In genomic region chr4:57377872-57378271, GRCm38 (mm10) we compare ENCODE assay signal across 16 mouse cellular contexts. TPM values are rescaled to one million over a fixed set of nuclear protein-coding genes. Genes with fewer than 3 reads are reported as not detected.
DNase-seq lines count a peak whose midpoint lies in the region; ATAC-seq and TF ChIP-seq lines count a peak whose summit lies in the region.
"Had no signal": no experiment of that assay in that cellular context is flagged by ENCODE, and none has a peak within 500 bp of the region (broad histone marks: within the 10 kb centered on the region; RNA-seq: fewer than 3 reads in every experiment).

No protein-coding gene starts in this region.

- H3K27me3 ChIP-seq in forebrain, embryonic 10.5 days (ENCODE audit: poor library complexity, severe bottlenecking), result no peaks in the 10 kb centered on the region
- H3K27me3 ChIP-seq in forebrain, embryonic 12.5 days, result 0 out of 2 replicates have a peak, but pooled peaks cover 6% of the 10 kb centered on the region
- no peaks in the 10 kb centered on the region for H3K27me3 ChIP-seq in embryonic facial prominence, embryonic 14.5 days (replicated peaks; ENCODE audit: control insufficient read depth, insufficient read depth, low read length)
- H3K27me3 ChIP-seq in liver, postnatal 0 days (ENCODE audit: insufficient read depth, low read length), result no peaks in the 10 kb centered on the region
- H3K27me3 ChIP-seq: intestine, embryonic 15.5 days; Patski; stomach, embryonic 15.5 days had no signal

- TF ChIP-seq CTCF in liver, postnatal 0 days (IDR thresholded peaks at IDR 0.05; ENCODE audit: low read depth), result no peak

- no peak for ATAC-seq in forebrain, embryonic 12.5 days (ENCODE audit: low FRiP score)
- ATAC-seq in embryonic facial prominence, embryonic 14.5 days (ENCODE audit: low read depth), result 0 out of 2 replicates have a peak, but pooled peaks have one; percentile 37
- ATAC-seq in erythroblast, adult 5-6 weeks (replicated peaks; ENCODE audit: low FRiP score, poor library complexity, severe bottlenecking), result no peak
- no peak for ATAC-seq in liver, postnatal 0 days
- ATAC-seq: intestine, embryonic 15.5 days; Patski had no signal

- H3K9ac ChIP-seq in forebrain, embryonic 12.5 days, result no peak overlapping the region
- H3K9ac ChIP-seq in embryonic facial prominence, embryonic 14.5 days (ENCODE audit: low read depth, low read length), result no peak overlapping the region
- H3K9ac ChIP-seq in liver, postnatal 0 days (replicated peaks), result no peak overlapping the region
- H3K9ac ChIP-seq: intestine, embryonic 15.5 days; stomach, embryonic 15.5 days had no signal

- TF ChIP-seq EP300 in liver, postnatal 0 days (IDR thresholded peaks at IDR 0.05; ENCODE audit: low read depth), result no peak

- H3K4me2 ChIP-seq in forebrain, embryonic 12.5 days, result no peak overlapping the region
- H3K4me2 ChIP-seq in embryonic facial prominence, embryonic 14.5 days (ENCODE audit: low read depth, low read length), result no peak overlapping the region
- no peak overlapping the region for H3K4me2 ChIP-seq in liver, postnatal 0 days (ENCODE audit: low read depth, low read length)
- H3K4me2 ChIP-seq: intestine, embryonic 15.5 days; liver, embryonic 11.5 days; stomach, embryonic 15.5 days had no signal

- 44% methylated on average over 5 of the region's 5 CpGs for WGBS in forebrain, embryonic 10.5 days
- 53% methylated on average over 5 of the region's 5 CpGs for WGBS in forebrain, embryonic 12.5 days
- 13% methylated on average over 5 of the region's 5 CpGs for WGBS in embryonic facial prominence, embryonic 14.5 days
- 49% methylated on average over 5 of the region's 5 CpGs for WGBS in liver, postnatal 0 days (ENCODE audit: insufficient replicate concordance)

- peak; percentile 42 for DNase-seq in forebrain, embryonic 10.5 days (ENCODE audit: extremely low spot score, low spot score)
- DNase-seq in kidney, postnatal 4 days, result peak; percentile 39 to 57
- DNase-seq in kidney, postnatal 10 days, result no peak
- DNase-seq in embryonic facial prominence, embryonic 14.5 days (ENCODE audit: low spot score), result peak; percentile 34
- DNase-seq in skeletal muscle tissue, adult 2 months (ENCODE audit: low read depth, low spot score), result peak; percentile 1
- DNase-seq in liver, postnatal 0 days, result no peak
- DNase-seq: cerebellum, adult 2 months; heart, adult 18-20 months; heart, postnatal 10 days had no signal

- peaks cover 20% of the 10 kb centered on the region for H3K4me1 ChIP-seq in forebrain, embryonic 10.5 days
- H3K4me1 ChIP-seq in forebrain, embryonic 12.5 days, result peaks cover 5% of the 10 kb centered on the region; the same call in 1 of the 2 replicates
- H3K4me1 ChIP-seq in embryonic facial prominence, embryonic 14.5 days (ENCODE audit: control insufficient read depth, insufficient read depth, low read length), result peaks cover 14% of the 10 kb centered on the region
- H3K4me1 ChIP-seq in liver, postnatal 0 days (ENCODE audit: insufficient read depth), result no peaks in the 10 kb centered on the region
- H3K4me1 ChIP-seq: intestine, embryonic 15.5 days; megakaryocyte, embryonic 14.5 days had no signal

- no peaks in the 10 kb centered on the region for H3K9me3 ChIP-seq in forebrain, embryonic 10.5 days
- H3K9me3 ChIP-seq in forebrain, embryonic 12.5 days, result no peaks in the 10 kb centered on the region
- H3K9me3 ChIP-seq in embryonic facial prominence, embryonic 14.5 days (ENCODE audit: control insufficient read depth, low read length), result no peaks in the 10 kb centered on the region
- no peaks in the 10 kb centered on the region for H3K9me3 ChIP-seq in liver, postnatal 0 days (ENCODE audit: low read length)
- H3K9me3 ChIP-seq: intestine, embryonic 15.5 days; megakaryocyte, embryonic 14.5 days; stomach, embryonic 15.5 days had no signal

- H3K36me3 ChIP-seq in forebrain, embryonic 10.5 days (replicated peaks), result no peaks in the 10 kb centered on the region
- no peaks in the 10 kb centered on the region for H3K36me3 ChIP-seq in forebrain, embryonic 12.5 days (replicated peaks)
- no peaks in the 10 kb centered on the region for H3K36me3 ChIP-seq in embryonic facial prominence, embryonic 14.5 days (ENCODE audit: control insufficient read depth, insufficient read depth, low read length)
- no peaks in the 10 kb centered on the region for H3K36me3 ChIP-seq in liver, postnatal 0 days (replicated peaks; ENCODE audit: insufficient read depth, low read length)
- H3K36me3 ChIP-seq: intestine, embryonic 15.5 days; stomach, embryonic 15.5 days had no signal

- H3K4me3 ChIP-seq in forebrain, embryonic 10.5 days, result no peak overlapping the region
- H3K4me3 ChIP-seq in forebrain, embryonic 12.5 days (replicated peaks), result no peak overlapping the region
- no peak overlapping the region for H3K4me3 ChIP-seq in embryonic facial prominence, embryonic 14.5 days (ENCODE audit: low read depth, low read length)
- H3K4me3 ChIP-seq in liver, postnatal 0 days (ENCODE audit: low read depth, low read length), result no peak overlapping the region
- H3K4me3 ChIP-seq: intestine, embryonic 15.5 days; megakaryocyte, embryonic 14.5 days; stomach, embryonic 15.5 days had no signal

- no peak overlapping the region for H3K27ac ChIP-seq in forebrain, embryonic 10.5 days
- no peak overlapping the region for H3K27ac ChIP-seq in forebrain, embryonic 12.5 days
- H3K27ac ChIP-seq in embryonic facial prominence, embryonic 14.5 days (replicated peaks; ENCODE audit: low read depth, low read length), result no peak overlapping the region
- H3K27ac ChIP-seq in liver, postnatal 0 days (ENCODE audit: low read depth), result no peak overlapping the region
- H3K27ac ChIP-seq: intestine, embryonic 15.5 days; stomach, embryonic 15.5 days had no signal

RNA-seq across cellular contexts. Expression of gene Palm2, which starts 56.2 kb away (rescaled TPM):
- polyA plus RNA-seq in forebrain, embryonic 10.5 days (2016; fragmentation: Nextera tagmentation; extraction: Ambion mirVana), result 2.9 TPM in 2 replicates
- 2.8 and 2.9 TPM in 2 replicates for polyA plus RNA-seq in forebrain, embryonic 12.5 days (2016; fragmentation: Nextera tagmentation; extraction: Ambion mirVana)
- 5.3 and 7.6 TPM in 2 replicates for polyA plus RNA-seq in embryonic facial prominence, embryonic 14.5 days (2014; fragmentation: Nextera tagmentation; extraction: Ambion mirVana)
- total RNA-seq in erythroblast, adult 5-6 weeks (2015; ENCODE audit: low replicate concordance), result not detected in 2 replicates
- not detected in 2 replicates for total RNA-seq in erythroblast, adult 5-6 weeks (2017; ENCODE audit: low replicate concordance)
- 0.05 TPM in 1 of 2 replicates, not detected in the other for polyA plus RNA-seq in liver, postnatal 0 days (2015; fragmentation: Nextera tagmentation; extraction: Ambion mirVana)

Comparison
In these comparisons a context has a peak if more than half of its experiments do, and no peak if none do; other contexts are left out.
1. DNase-seq: peak in forebrain, embryonic 10.5 days (single experiment), kidney, postnatal 4 days (2 of 2), embryonic facial prominence, embryonic 14.5 days (single experiment) and skeletal muscle tissue, adult 2 months (single experiment); none in kidney, postnatal 10 days (single experiment) and liver, postnatal 0 days (single experiment).